Mouse (Mus musculus) fibroblast of lung, adult 2 months (primary cell): Measurements from ENCODE around the gene Pygb.

Experiments used
- DNase-seq: peaks from one replicate; pipeline ENCODE4 v3.0.0-alpha.2; 2011; ENCODE audit warnings: low read depth

Pygb gene

DNA sequence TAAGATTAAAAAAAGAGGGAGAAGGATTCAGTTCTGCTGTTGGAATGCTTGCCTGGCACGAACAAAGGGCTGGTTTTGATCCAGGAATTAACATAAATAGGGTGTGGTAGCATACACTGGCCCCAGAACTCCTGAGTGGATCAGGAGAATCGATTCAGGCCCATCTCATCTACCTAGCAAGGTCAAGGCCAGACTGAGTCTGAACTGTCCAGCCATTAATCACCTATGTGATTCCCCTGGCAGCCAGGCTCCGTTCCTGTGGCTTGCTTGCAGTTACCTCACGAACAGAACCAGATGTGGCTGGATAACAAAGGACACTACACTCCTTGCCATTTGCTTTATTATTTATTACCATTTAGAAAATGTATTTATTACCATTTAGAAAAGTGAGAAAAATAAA lies 6.8 kb downstream of the Pygb start:
- no peak for DNase-seq

GRCm38 (mm10) chr2:150798084-150798483 lies 11.5 kb downstream of the Pygb start:
- no peak for DNase-seq

DNA sequence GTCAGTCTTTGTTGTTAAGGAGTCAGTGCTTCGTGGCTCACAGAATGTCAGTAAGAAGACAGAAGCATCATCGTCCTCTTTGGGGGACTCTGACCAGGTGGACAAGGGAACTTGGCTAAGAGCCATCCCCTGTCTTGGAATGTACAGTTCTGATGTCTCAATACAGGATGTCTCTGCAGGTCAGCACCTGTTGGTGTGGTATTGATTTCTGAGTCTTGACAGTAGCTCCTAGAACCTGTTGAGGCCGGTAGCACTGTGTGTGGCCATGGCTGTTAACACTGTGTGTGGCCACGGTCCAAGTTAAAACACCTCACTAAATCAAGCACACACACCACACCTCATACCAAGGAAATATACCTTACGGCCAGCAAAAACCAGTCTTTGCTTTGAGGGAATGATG lies 14.1 kb downstream of the Pygb start:
- no peak for DNase-seq

- no peak for DNase-seq
These were observed 16.5 kb downstream of the Pygb start for GRCm38 (mm10) chr2:150803035-150803434.

DNA sequence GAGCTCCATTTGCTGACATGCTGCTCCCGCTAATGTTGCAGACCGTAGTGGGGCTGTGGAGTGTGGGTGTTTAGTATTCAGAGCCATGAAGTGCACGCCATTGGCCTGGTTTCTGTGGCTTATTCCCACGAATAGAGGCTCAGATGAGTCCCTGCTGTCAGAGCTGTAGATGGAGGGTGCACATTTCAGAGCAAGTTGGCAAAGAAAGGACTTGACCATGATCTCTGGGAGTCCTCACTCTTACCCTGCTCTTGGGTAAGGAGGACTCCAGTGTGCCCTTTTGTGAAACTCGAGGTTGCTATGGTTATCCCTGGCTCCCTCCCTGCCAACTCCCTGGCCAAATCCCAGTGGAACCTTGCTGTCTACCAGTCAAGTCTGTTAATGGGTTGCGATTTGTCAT lies 21.8 kb downstream of the Pygb start:
- DNase-seq, result no peak

DNA sequence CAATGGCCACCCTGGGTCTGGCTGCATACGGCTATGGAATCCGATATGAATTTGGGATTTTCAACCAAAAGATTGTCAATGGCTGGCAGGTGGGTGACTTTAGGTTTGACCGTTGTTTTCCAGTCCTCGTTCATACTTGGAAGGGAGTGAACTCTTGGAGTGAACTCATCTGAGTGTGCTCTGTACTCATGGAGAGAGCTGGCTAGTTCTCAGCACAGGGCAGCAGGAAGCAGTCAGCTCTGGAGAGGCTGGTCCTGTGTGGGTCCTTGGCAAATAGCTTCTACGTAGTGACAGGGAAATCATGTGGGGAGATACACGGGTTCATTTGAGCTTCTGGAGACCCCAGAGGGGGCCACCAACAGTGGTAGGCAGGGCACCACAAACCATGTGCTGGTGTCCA lies 22.3 kb downstream of the Pygb start:
- DNase-seq, result no peak

DNA sequence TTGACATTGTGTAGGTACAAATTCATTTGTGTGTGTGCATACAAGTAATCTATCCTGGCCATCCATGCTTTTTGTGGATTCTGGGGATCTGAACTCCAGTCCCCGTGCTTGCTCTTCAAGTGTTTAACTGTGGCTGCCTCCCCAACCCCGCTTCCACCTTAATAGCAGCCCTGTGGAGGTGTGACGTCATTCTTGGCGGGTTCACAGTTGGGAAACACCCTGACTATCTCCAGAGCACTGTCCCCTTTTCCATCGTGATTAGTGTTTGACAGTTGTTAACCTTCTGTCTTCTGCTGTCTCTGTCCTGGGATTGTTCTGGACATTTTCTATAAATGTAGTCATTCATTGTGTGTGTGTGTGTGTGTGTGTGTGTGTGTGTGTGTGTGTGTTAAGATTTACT lies 24.1 kb downstream of the Pygb start:
- no peak for DNase-seq

DNA sequence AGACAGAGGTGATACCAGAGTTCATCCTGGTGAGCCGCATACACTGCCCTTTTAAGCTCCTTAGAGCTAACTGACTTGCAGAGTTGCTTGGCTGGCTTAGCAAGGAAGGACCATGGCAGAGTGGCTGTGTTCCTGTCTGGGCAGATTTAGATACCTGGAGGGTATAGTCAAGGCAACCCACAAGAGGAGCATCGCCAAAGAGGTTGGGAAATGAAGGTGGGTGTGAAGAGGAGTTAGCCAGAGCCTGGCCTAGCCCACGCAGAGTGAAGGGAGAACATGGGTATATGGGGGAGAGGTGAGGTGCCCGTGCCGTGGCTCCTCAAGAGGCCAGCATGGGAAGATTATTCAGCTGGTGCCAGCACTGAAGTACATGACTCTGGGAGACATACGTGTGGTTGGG lies 26.3 kb downstream of the Pygb start:
- DNase-seq, result no peak

- no peak for DNase-seq
These were observed 30.3 kb downstream of the Pygb start for GRCm38 (mm10) chr2:150816676-150817402.

DNA sequence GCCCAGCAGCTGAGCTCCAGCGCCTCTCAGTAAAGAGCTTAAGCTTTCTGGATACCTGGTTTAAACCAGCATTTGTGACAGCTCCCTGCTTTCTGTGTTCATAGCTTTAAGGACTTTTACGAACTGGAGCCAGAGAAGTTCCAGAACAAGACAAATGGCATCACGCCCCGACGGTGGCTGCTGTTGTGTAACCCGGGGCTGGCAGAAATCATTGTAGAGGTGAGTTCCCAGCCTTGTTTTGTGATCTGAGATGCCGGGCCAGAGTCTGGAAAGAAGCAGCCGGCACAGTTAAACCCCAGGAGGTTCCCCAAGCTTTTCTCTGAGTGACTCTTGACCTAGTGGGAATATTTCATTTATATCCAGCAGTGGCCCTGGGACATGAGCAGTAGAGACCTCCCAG lies 32.2 kb downstream of the Pygb start:
- no peak for DNase-seq

DNA sequence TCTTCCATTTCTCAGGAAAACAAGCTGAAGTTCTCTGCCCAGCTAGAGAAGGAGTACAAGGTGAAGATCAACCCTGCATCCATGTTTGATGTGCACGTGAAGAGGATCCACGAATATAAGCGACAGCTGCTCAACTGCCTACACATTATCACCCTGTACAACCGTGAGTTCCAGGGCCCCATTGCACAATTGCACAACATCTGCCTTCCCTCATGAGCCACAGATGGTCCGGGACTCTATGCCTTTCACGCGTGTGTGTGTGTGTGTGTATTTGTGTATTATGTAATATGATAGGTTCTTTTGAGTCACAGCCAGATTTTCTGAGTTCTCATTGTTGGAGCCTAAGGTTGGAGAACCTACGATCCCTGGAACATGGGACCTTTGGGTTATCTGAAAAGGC lies 34.2 kb downstream of the Pygb start:
- DNase-seq, result no peak

DNA sequence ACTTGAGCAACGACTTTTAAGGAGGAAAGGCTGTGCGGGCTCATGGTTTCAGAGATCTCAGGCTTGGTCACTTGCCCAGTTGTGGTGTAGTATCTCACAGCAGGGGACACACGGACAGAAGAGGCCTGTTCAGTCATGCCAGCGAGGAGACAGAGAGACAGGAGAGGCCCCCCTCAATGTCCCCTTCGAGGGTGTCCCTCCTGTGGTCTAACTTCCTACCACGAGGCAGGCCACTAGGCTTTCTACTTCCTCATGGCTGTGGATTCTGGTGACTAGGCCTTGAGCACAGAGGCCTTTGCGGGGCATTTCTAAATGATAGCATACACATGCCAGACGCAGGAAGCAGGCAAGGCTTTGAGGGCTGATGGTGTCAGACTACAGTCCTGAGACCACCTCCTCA lies 36.5 kb downstream of the Pygb start:
- DNase-seq, result no peak

DNA sequence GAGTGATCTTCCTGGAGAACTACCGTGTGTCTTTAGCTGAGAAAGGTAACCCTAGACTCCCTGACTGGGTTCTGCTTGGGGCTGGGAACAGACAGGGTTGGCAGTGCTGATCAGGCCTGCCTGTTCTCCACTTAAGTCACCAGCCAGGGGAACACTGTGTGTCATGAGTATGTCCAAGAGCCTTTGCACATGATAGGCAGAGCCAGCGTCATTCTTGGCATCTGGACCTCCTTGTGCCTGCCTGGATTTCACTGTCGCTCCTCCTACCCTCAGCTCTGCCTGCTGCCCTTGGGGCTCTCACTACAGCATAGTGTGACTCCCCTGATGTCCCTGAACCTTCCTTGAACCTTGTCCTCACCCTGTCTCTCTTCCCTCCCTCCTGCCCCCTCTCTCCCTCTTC lies 39.9 kb downstream of the Pygb start:
- no peak for DNase-seq

GRCm38 (mm10) chr2:150828164-150828563 lies 41.6 kb downstream of the Pygb start:
- no peak for DNase-seq

- DNase-seq, result no peak
These were observed 42.1 kb downstream of the Pygb start for GRCm38 (mm10) chr2:150828654-150829053.

GRCm38 (mm10) chr2:150830011-150830410 lies 43.5 kb downstream of the Pygb start:
- DNase-seq, result no peak

DNA sequence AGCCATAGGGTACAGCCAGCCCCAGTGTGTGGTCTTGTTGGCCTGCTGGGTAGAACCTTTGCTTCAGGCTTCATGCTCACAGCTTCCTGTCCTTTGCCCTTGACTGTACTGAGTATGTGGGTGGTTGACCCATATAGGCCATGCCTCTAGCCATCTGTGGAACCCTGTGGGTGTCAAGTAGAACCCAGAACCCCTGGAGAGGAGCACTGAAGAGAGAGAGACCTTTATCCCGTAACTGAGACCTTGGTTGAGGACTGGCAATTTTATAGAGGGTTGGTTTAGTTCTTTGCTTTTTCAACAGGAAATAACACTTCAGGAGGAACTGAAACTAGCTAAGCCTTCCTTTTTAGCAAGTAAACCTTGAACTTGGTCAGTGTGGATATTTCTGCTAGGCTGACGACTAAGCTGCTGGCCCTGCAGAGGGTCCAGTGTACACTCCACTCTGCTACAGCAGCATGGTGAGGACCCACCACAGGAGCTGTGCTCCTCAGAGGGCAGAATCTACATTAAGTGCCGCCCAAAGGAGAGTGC lies 44.4 kb downstream of the Pygb start:
- DNase-seq, result no peak

- DNase-seq, result no peak
These were observed 45.5 kb downstream of the Pygb start for GRCm38 (mm10) chr2:150832029-150832428.

DNA sequence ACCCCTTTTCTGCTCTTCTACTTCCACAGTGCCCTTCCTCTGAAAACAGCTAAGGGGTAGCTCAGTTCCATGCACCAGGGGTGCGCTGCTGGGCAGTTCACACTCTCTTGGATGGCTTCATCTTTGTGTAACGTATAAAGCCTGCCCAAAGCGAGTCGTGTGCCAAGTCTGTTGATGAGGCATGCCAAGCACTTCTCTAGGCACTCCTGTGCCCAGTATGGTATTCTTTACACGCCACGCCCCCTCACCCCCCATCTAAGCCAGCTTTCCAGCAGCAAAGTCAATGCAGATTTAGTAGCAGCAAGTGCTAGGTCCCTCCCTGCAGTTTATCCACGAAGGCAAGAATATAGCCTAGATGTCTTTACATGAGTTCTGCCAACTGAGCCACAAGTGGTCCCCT lies 48.1 kb downstream of the Pygb start:
- DNase-seq, result no peak

DNA sequence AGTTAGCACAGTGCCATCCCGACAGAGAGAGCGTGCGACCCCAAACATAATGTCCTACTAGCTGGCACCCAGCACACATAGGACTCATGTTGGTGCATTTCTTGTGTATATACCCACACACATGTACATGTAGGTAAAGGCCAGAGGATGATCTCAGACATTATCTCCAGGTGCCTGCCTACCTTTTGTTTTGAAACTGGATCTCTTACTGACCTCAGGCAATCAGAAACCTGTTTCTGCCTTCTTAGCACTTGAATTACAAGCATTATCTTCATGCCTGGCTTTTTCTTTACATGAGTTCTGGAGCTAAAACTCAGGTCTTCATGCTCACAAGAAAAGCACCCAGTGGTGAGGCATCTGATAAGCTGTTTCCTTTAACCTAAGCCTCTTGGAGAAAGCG lies 49.4 kb downstream of the Pygb start:
- no peak for DNase-seq

GRCm38 (mm10) chr2:150836906-150837305 lies 50.4 kb downstream of the Pygb start:
- DNase-seq, result no peak

GRCm38 (mm10) chr2:150837781-150838180 lies 51.2 kb downstream of the Pygb start:
- no peak for DNase-seq

- DNase-seq, result peak; percentile 80
These were observed 53.3 kb downstream of the Pygb start for GRCm38 (mm10) chr2:150839686-150840471.
